Mouse (Mus musculus) spleen, postnatal 10 days (tissue): ENCODE measurements at regions not wholly inside any gene's neighbourhood (a gene's known extent, or its start where the extent isn't known, plus 50 kb on each side); places are given as distances from the start of the nearest gene placed in this dataset.

ENCODE experiments used
- DNase-seq, 2 experiments: peaks; one replicate each; pipeline ENCODE4 v3.0.0; 2021 to 2022; ENCODE audit warnings: low spot score in 2 of 2

- no peak for DNase-seq
These were observed 50.0 kb upstream of the Tmem132d start for GRCm38 (mm10) chr5:128482617-128483440.
